Mouse (Mus musculus): ENCODE results near the gene Lama2. TPM values are rescaled to one million over a fixed set of nuclear protein-coding genes. Genes with fewer than 3 reads are reported as not detected.

Lama2 gene
- 12.8 and 14.0 TPM in 2 replicates for polyA plus RNA-seq (2015; fragmentation: Nextera tagmentation; extraction: Ambion mirVana)

GRCm38 (mm10) chr10:27619658-27620057 lies at the start of gene Lama2:
Gene Lama2, minus strand, starts transcription at chr10:27619758.
- Histone ChIP-seq H3K4me3 (ENCODE audit: low read depth, low read length) (no peak within 1 kb of the TSS), H3K27ac (ENCODE audit: low read length) (no peak within 1 kb of the TSS), H3K36me3 (ENCODE audit: insufficient read depth, low read length) (no peaks in the 10 kb centered on the region), H3K27me3 (replicated peaks; ENCODE audit: insufficient read depth, low read length) (no peaks in the 10 kb centered on the region), H3K9me3 (ENCODE audit: low read length) (no peaks in the 10 kb centered on the region), H3K4me1 (ENCODE audit: insufficient read depth, low read depth, low read length) (no peaks in the 10 kb centered on the region), H3K9ac (replicated peaks; ENCODE audit: low read depth) (no peak within 1 kb of the TSS), H3K4me2 (replicated peaks; ENCODE audit: low read depth, low read length) (no peak within 1 kb of the TSS)
- 92% methylated on average over 3 of the region's 3 CpGs for WGBS
- no peak for DNase-seq (ENCODE audit: low spot score)
- no peak for ATAC-seq
- TF ChIP-seq CTCF (IDR thresholded peaks at IDR 0.05) = no peak
- TF ChIP-seq EP300 (IDR thresholded peaks at IDR 0.05) = no peak

GRCm38 (mm10) chr10:27664391-27664790 lies 44.8 kb upstream of the Lama2 start:
- Histone ChIP-seq H3K4me3 (ENCODE audit: low read depth, low read length) (no peak overlapping the region), H3K9ac (replicated peaks; ENCODE audit: low read depth) (no peak overlapping the region), H3K27ac (ENCODE audit: low read length) (no peak overlapping the region), H3K4me2 (replicated peaks; ENCODE audit: low read depth, low read length) (no peak overlapping the region), H3K27me3 (replicated peaks; ENCODE audit: insufficient read depth, low read length) (no peaks in the 10 kb centered on the region), H3K9me3 (ENCODE audit: low read length) (no peaks in the 10 kb centered on the region), H3K4me1 (ENCODE audit: insufficient read depth, low read depth, low read length) (no peaks in the 10 kb centered on the region), H3K36me3 (ENCODE audit: insufficient read depth, low read length) (no peaks in the 10 kb centered on the region)
- 55% methylated on average over 1 of the region's 1 CpGs for WGBS
- ATAC-seq (no peak), DNase-seq (ENCODE audit: low spot score) (no peak)
- TF ChIP-seq EP300 (IDR thresholded peaks at IDR 0.05) = no peak
- no peak for TF ChIP-seq CTCF (IDR thresholded peaks at IDR 0.05)

DNA sequence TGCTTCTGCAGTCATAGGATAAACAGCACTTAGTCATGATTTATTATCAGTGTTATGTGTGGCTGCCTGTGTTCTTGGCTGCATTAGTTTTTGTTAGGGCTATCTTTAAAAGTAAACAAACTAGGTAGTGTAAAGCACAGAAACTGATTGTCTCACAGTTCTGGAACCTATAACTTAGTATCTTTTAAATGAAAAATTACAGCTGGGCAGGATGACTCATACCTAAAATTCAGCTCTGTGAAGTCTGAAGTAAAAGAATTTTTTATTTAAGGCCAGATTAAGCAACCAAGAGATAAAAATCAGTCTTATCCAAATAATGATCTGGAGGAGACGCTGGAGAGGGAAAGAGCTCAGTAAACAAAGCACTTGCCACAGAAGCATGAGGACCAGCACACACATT lies 43.8 kb upstream of the Lama2 start:
- H3K4me3 ChIP-seq (ENCODE audit: low read depth, low read length) = no peak overlapping the region
- no peaks in the 10 kb centered on the region for H3K9me3 ChIP-seq (ENCODE audit: low read length)
- ATAC-seq = no peak
- 9% methylated on average over 1 of the region's 1 CpGs for WGBS
- no peaks in the 10 kb centered on the region for H3K27me3 ChIP-seq (replicated peaks; ENCODE audit: insufficient read depth, low read length)
- H3K36me3 ChIP-seq (ENCODE audit: insufficient read depth, low read length) = no peaks in the 10 kb centered on the region
- DNase-seq (ENCODE audit: low spot score) = no peak
- TF ChIP-seq EP300 (IDR thresholded peaks at IDR 0.05) (no peak), CTCF (IDR thresholded peaks at IDR 0.05) (no peak)
- no peaks in the 10 kb centered on the region for H3K4me1 ChIP-seq (ENCODE audit: insufficient read depth, low read depth, low read length)
- no peak overlapping the region for H3K4me2 ChIP-seq (replicated peaks; ENCODE audit: low read depth, low read length)
- no peak overlapping the region for H3K27ac ChIP-seq (ENCODE audit: low read length)
- no peak overlapping the region for H3K9ac ChIP-seq (replicated peaks; ENCODE audit: low read depth)

GRCm38 (mm10) chr10:27654164-27654563 lies 34.6 kb upstream of the Lama2 start:
- H3K9me3 ChIP-seq (ENCODE audit: low read length) = no peaks in the 10 kb centered on the region
- H3K27me3 ChIP-seq (replicated peaks; ENCODE audit: insufficient read depth, low read length) = no peaks in the 10 kb centered on the region
- no peak for ATAC-seq

DNA sequence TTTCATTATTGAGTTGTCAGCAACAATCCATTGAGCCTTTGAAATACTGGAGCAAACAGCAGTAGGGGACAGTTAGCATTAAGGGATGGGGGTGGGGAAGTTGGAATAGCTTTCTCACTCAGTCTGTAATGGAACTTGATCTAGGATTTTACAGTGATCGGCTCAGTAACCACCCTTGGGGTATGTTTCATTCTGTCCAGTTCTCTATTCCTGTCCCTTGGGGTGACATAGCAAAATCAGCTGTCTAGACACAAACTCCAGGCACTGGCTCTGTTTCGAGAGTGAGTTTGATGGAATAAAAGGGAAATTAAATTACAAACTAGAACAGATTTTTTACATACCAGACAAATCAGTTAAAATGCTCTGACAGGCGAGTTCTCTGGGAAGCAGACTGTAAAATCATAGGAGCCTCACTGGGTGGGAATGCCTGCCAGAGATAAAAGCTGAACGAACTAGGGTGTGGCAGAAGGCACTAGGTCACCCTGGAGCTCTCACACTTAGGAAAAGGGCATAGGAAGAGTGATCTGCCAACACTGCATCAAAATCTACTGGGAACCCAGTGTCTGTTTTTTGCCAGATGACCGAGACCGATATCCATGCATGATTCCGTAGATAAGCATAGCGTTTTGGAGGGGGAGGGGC lies 33.3 kb upstream of the Lama2 start:
- Histone ChIP-seq H3K9ac (replicated peaks; ENCODE audit: low read depth) (no peak overlapping the region), H3K27me3 (replicated peaks; ENCODE audit: insufficient read depth, low read length) (no peaks in the 10 kb centered on the region), H3K36me3 (ENCODE audit: insufficient read depth, low read length) (no peaks in the 10 kb centered on the region), H3K27ac (ENCODE audit: low read length) (no peak overlapping the region), H3K4me2 (replicated peaks; ENCODE audit: low read depth, low read length) (0 out of 2 replicates have a peak overlapping the region, but pooled peaks have one; percentile 19), H3K4me1 (ENCODE audit: insufficient read depth, low read depth, low read length) (no peaks in the 10 kb centered on the region), H3K9me3 (ENCODE audit: low read length) (no peaks in the 10 kb centered on the region), H3K4me3 (ENCODE audit: low read depth, low read length) (no peak overlapping the region)
- DNase-seq (ENCODE audit: low spot score) = peak; percentile 11
- WGBS = 44% methylated on average over 8 of the region's 8 CpGs
- TF ChIP-seq CTCF (IDR thresholded peaks at IDR 0.05) (no peak), EP300 (IDR thresholded peaks at IDR 0.05) (no peak)
- ATAC-seq = no peak

More at GRCm38 (mm10) chr10:27654164-27654563, 34.6 kb upstream of the Lama2 start:
- TF ChIP-seq CTCF (IDR thresholded peaks at IDR 0.05) (no peak), EP300 (IDR thresholded peaks at IDR 0.05) (no peak)
- Histone ChIP-seq H3K36me3 (ENCODE audit: insufficient read depth, low read length) (no peaks in the 10 kb centered on the region), H3K4me2 (replicated peaks; ENCODE audit: low read depth, low read length) (no peak overlapping the region), H3K27ac (ENCODE audit: low read length) (no peak overlapping the region), H3K9ac (replicated peaks; ENCODE audit: low read depth) (no peak overlapping the region), H3K4me3 (ENCODE audit: low read depth, low read length) (no peak overlapping the region), H3K4me1 (ENCODE audit: insufficient read depth, low read depth, low read length) (no peaks in the 10 kb centered on the region)
- 85% methylated on average over 4 of the region's 4 CpGs for WGBS
- DNase-seq (ENCODE audit: low spot score) = no peak

DNA sequence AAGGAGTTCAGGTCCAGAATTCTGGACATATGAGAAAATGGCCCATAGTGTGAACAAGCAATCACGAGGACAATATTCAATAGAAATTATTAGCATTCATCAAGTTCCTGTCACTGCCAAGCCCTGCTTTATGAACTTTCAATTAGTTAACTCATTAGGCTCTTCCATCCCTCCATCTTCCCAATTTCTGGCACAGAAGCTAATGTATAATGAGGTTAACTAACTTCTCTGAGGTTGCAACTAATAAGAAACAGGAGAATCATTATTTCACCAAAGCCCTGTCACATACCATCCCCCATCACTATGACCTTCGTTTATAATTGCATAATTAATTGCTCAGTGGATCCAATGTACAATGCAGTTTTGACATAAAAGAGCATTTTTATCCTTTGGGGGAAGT lies 16.2 kb upstream of the Lama2 start:
- Histone ChIP-seq H3K9me3 (ENCODE audit: low read length) (no peaks in the 10 kb centered on the region), H3K4me2 (replicated peaks; ENCODE audit: low read depth, low read length) (no peak overlapping the region), H3K9ac (replicated peaks; ENCODE audit: low read depth) (no peak overlapping the region), H3K27ac (ENCODE audit: low read length) (no peak overlapping the region), H3K4me3 (ENCODE audit: low read depth, low read length) (no peak overlapping the region), H3K36me3 (ENCODE audit: insufficient read depth, low read length) (no peaks in the 10 kb centered on the region), H3K27me3 (replicated peaks; ENCODE audit: insufficient read depth, low read length) (no peaks in the 10 kb centered on the region), H3K4me1 (ENCODE audit: insufficient read depth, low read depth, low read length) (no peaks in the 10 kb centered on the region)
- 61% methylated on average over 2 of the region's 2 CpGs for WGBS
- TF ChIP-seq CTCF (IDR thresholded peaks at IDR 0.05) (no peak), EP300 (IDR thresholded peaks at IDR 0.05) (no peak)
- DNase-seq (ENCODE audit: low spot score) (no peak), ATAC-seq (no peak)

Measured in lung, postnatal 0 days (tissue).